Mouse (Mus musculus): Measurements from ENCODE around the gene Klf12.
A peak's percentile ranks its signal among the peaks of the same experiment; 100 is the strongest.

Klf12 gene

GRCm38 (mm10) chr14:100284119-100284860, at the start of gene Klf12:
Gene Klf12 (minus strand): TSS chr14:100284679.
- peak; percentile 87 for DNase-seq (ENCODE audit: extremely low spot score)

GRCm38 (mm10) chr14:100333369-100333768, 48.9 kb upstream of the Klf12 start:
- DNase-seq (ENCODE audit: extremely low spot score): no peak

GRCm38 (mm10) chr14:100328602-100329276, 44.3 kb upstream of the Klf12 start:
- no peak for DNase-seq (ENCODE audit: extremely low spot score)

- DNase-seq (ENCODE audit: extremely low spot score): no peak
These were observed 39.8 kb upstream of the Klf12 start for GRCm38 (mm10) chr14:100324303-100324702.

- DNase-seq (ENCODE audit: extremely low spot score): no peak
These were observed 37.5 kb upstream of the Klf12 start for GRCm38 (mm10) chr14:100322012-100322411.

- no peak for DNase-seq (ENCODE audit: extremely low spot score)
These were observed 32.3 kb upstream of the Klf12 start for GRCm38 (mm10) chr14:100316780-100317179.

- peak; percentile 13 for DNase-seq (ENCODE audit: extremely low spot score)
These were observed 29.6 kb upstream of the Klf12 start for GRCm38 (mm10) chr14:100314099-100314498.

GRCm38 (mm10) chr14:100300905-100301304, 16.4 kb upstream of the Klf12 start:
- no peak for DNase-seq (ENCODE audit: extremely low spot score)

- DNase-seq (ENCODE audit: extremely low spot score): no peak
These were observed 14.4 kb upstream of the Klf12 start for GRCm38 (mm10) chr14:100298892-100299291.

- peak; percentile 46 for DNase-seq (ENCODE audit: extremely low spot score)
These were observed 2.2 kb upstream of the Klf12 start for GRCm38 (mm10) chr14:100286586-100287241.

GRCm38 (mm10) chr14:100285656-100286585, 1.4 kb upstream of the Klf12 start:
- peak; percentile 88 for DNase-seq (ENCODE audit: extremely low spot score)

GRCm38 (mm10) chr14:100284861-100285655, 579 bp upstream of the Klf12 start:
- DNase-seq (ENCODE audit: extremely low spot score): peak; percentile 89

- DNase-seq (ENCODE audit: extremely low spot score): peak; percentile 67
These were observed 914 bp downstream of the Klf12 start for GRCm38 (mm10) chr14:100283411-100284118.

GRCm38 (mm10) chr14:100282651-100283050, 1.8 kb downstream of the Klf12 start:
- DNase-seq (ENCODE audit: extremely low spot score): no peak

- no peak for DNase-seq (ENCODE audit: extremely low spot score)
These were observed 2.7 kb downstream of the Klf12 start for GRCm38 (mm10) chr14:100281734-100282133.

GRCm38 (mm10) chr14:100274179-100274578, 10.3 kb downstream of the Klf12 start:
- DNase-seq (ENCODE audit: extremely low spot score): no peak

GRCm38 (mm10) chr14:100260531-100260930, 23.9 kb downstream of the Klf12 start:
- DNase-seq (ENCODE audit: extremely low spot score): no peak

GRCm38 (mm10) chr14:100243046-100243445, 41.4 kb downstream of the Klf12 start:
- no peak for DNase-seq (ENCODE audit: extremely low spot score)

- no peak for DNase-seq (ENCODE audit: extremely low spot score)
These were observed 44.6 kb downstream of the Klf12 start for GRCm38 (mm10) chr14:100239874-100240273.

- no peak for DNase-seq (ENCODE audit: extremely low spot score)
These were observed 47.7 kb downstream of the Klf12 start for GRCm38 (mm10) chr14:100236757-100237156.

All from embryo, embryonic 9.5 days (tissue).